Mouse (Mus musculus) spleen, adult 2 months (tissue): ENCODE data around the gene Stox2.

Experiments used
- CTCF ChIP-seq: fragments of 200-500 bp; IDR thresholded peaks from 2 replicates; pipeline ENCODE4 v1.5.1; 2011; ENCODE audit warnings: mild to moderate bottlenecking, inconsistent platforms; ENCODE audit not compliant: insufficient read depth, insufficient read length, insufficient replicate concordance; ENCODE audit errors: extremely low read depth
- POLR2A ChIP-seq: fragments of 200-500 bp; IDR thresholded peaks from 2 replicates; pipeline ENCODE4 v1.6.1; 2011; ENCODE audit warnings: low read depth, low read length, inconsistent platforms

- TF ChIP-seq CTCF (no peak), POLR2A (no peak)
Observed at GRCm38 (mm10) chr8:47218536-47218935, 227.6 kb downstream of the Stox2 start.
